In the genomic region with DNA sequence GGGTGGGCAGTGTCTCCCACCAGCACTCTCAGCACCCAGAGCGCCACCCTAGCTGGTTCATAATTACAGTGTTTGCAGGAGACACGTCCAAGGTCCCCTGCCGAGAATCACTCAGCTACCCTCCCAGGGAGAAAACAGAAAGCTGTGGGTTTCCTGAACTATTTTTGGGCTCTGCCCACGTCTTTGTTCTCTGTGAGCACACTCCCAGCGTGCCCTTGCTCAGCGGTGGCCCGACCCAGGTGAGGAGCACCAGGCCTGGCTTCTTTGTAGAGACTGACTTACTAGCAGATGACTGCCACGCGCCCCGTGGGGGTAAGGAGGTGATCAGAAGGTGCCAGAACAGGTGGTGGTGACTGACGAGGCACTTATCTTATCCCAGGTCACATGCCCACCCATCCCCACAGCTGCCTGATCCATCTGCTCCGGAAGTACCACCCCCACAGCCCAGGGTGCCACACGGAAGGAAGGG, we compare ENCODE assay signal across 9 mouse cellular contexts. TPM values are rescaled to one million over a fixed set of nuclear protein-coding genes. Genes with fewer than 3 reads are reported as not detected.
DNase-seq lines count a peak whose midpoint lies in the region; ATAC-seq and TF ChIP-seq lines count a peak whose summit lies in the region.
"Had no signal": no experiment of that assay in that cellular context is flagged by ENCODE, and none has a peak within 500 bp of the region (broad histone marks: within the 10 kb centered on the region; RNA-seq: fewer than 3 reads in every experiment).

No protein-coding gene starts in this region.

- no peaks in the 10 kb centered on the region for H3K9me3 ChIP-seq in CH12.LX (replicated peaks; ENCODE audit: low read length)
- H3K9me3 ChIP-seq: forebrain, embryonic 13.5 days; heart, embryonic 10.5 days had no signal

- ATAC-seq in hematopoietic stem cell, adult 5-6 weeks (replicated peaks in 1 of 2; ENCODE audit: insufficient read depth in 1 of 2, low FRiP score in 2 of 2, low TSS enrichment in 1 of 2, low read depth in 1 of 2, poor library complexity in 2 of 2, severe bottlenecking in 2 of 2), result peak; percentile 50 to 54
- ATAC-seq: forebrain, embryonic 13.5 days had no signal

- TF ChIP-seq POLR2A in CH12.LX (IDR thresholded peaks at IDR 0.05; ENCODE audit: low read depth, low read length), result no peak
- no peak for TF ChIP-seq POLR2A in thymus, adult 2 months (IDR thresholded peaks at IDR 0.05; ENCODE audit: control insufficient read depth, extremely low read depth, insufficient read depth, low read length, poor library complexity)

- H3K9ac ChIP-seq in CH12.LX (ENCODE audit: insufficient read depth, low read depth), result no peak overlapping the region
- H3K9ac ChIP-seq: forebrain, embryonic 13.5 days had no signal

- H3K4me2 ChIP-seq in CH12.LX (ENCODE audit: insufficient read depth, low read depth, poor library complexity, severe bottlenecking), result no peak overlapping the region
- H3K4me2 ChIP-seq: forebrain, embryonic 13.5 days had no signal

- 2% methylated on average over 13 of the region's 13 CpGs for WGBS in thymus, adult 2 months

- dilution Hi-C loops in CH12.LX (cut with MboI; ENCODE audit: extremely low pct_ligation_motif_present, extremely low pct_unique_long_range_greater_than_20kb, low sequenced_read_pairs), result no loop called here

- TF ChIP-seq EP300 in CH12.LX (IDR thresholded peaks at IDR 0.05; ENCODE audit: low read length), result no peak

- TF ChIP-seq CTCF in layer of hippocampus, adult 2 months (conservative IDR thresholded peaks at IDR 0.05), result no peak
- TF ChIP-seq CTCF in CH12.LX (conservative IDR thresholded peaks at IDR 0.05 in 1 of 2, IDR thresholded peaks at IDR 0.05 in 1 of 2; ENCODE audit: low read depth in 2 of 2, low read length in 2 of 2), result no peak
- 0 out of 2 replicates have a peak, but pooled peaks have one; percentile 24 for TF ChIP-seq CTCF in thymus, adult 2 months (IDR thresholded peaks at IDR 0.05; ENCODE audit: borderline replicate concordance, control insufficient read depth, extremely low read depth, insufficient read depth, low read length, poor library complexity)

- in situ Hi-C loops in CH12.LX (cut with MboI; ENCODE audit: low pct_ligation_motif_present, low pct_unique_long_range_greater_than_20kb, low sequenced_read_pairs), result no loop called here

- H3K27me3 ChIP-seq in CH12.LX (replicated peaks), result no peaks in the 10 kb centered on the region
- H3K27me3 ChIP-seq in thymus, adult 2 months (ENCODE audit: control insufficient read depth, insufficient read depth, low read length), result no peaks in the 10 kb centered on the region
- H3K27me3 ChIP-seq: forebrain, embryonic 13.5 days had no signal

- peak overlapping the region; percentile 91 for H3K27ac ChIP-seq in layer of hippocampus, adult 2 months
- no peak overlapping the region for H3K27ac ChIP-seq in CH12.LX (ENCODE audit: insufficient read depth, low read depth)
- no peak overlapping the region for H3K27ac ChIP-seq in thymus, adult 2 months (ENCODE audit: control insufficient read depth, insufficient read depth, low read length)
- H3K27ac ChIP-seq: forebrain, embryonic 13.5 days; heart, embryonic 10.5 days had no signal

- no peaks in the 10 kb centered on the region for H3K36me3 ChIP-seq in CH12.LX (replicated peaks in 1 of 2; ENCODE audit: control insufficient read depth in 1 of 2, insufficient read depth in 1 of 2, low read length in 1 of 2)
- H3K36me3 ChIP-seq in thymus, adult 2 months (ENCODE audit: control insufficient read depth, insufficient read depth, low read length), result no peaks in the 10 kb centered on the region
- H3K36me3 ChIP-seq: heart, embryonic 10.5 days had no signal

- peaks cover 13 to 31% of the 10 kb centered on the region in 2 experiments for H3K4me1 ChIP-seq in CH12.LX (ENCODE audit: control insufficient read depth in 1 of 2, insufficient read depth in 2 of 2)
- peaks cover 26% of the 10 kb centered on the region for H3K4me1 ChIP-seq in thymus, adult 2 months (replicated peaks; ENCODE audit: control insufficient read depth, insufficient read depth, low read length)

- TF ChIP-seq RAD21 in CH12.LX (IDR thresholded peaks at IDR 0.05; ENCODE audit: low read depth, low read length), result no peak

- H3K79me2 ChIP-seq in CH12.LX (replicated peaks; ENCODE audit: control insufficient read depth, extremely low read depth, insufficient read depth, poor library complexity, severe bottlenecking), result no peaks in the 10 kb centered on the region

- no peak overlapping the region for H3K4me3 ChIP-seq in layer of hippocampus, adult 2 months
- H3K4me3 ChIP-seq in CH12.LX (replicated peaks in 1 of 3; ENCODE audit: low read depth in 2 of 3, low read length in 2 of 3, poor library complexity in 1 of 3), result no peak overlapping the region
- H3K4me3 ChIP-seq in thymus, adult 2 months (ENCODE audit: control insufficient read depth, insufficient read depth, low read length), result no peak overlapping the region
- H3K4me3 ChIP-seq: forebrain, embryonic 13.5 days; heart, embryonic 10.5 days had no signal

- peak in 1 of 2 experiments; percentile 35 for DNase-seq in layer of hippocampus, adult 2 months (ENCODE audit: low spot score in 2 of 2)
- DNase-seq in layer of hippocampus, postnatal 10 days (ENCODE audit: low spot score in 2 of 2), result no peak
- DNase-seq in CH12.LX (ENCODE audit: extremely low read depth), result no peak
- DNase-seq in thymus, adult 2 months, result peak; percentile 31
- DNase-seq in kidney, postnatal 36 days, result no peak
- DNase-seq in adrenal gland, postnatal 36 days, result no peak

TF ChIP-seq in CH12.LX, 34 proteins besides CTCF, POLR2A, EP300 and RAD21:
- no peak for TF ChIP-seq ZNF384 (IDR thresholded peaks at IDR 0.05; ENCODE audit: low read depth, low read length)
- TF ChIP-seq BHLHE40 (IDR thresholded peaks at IDR 0.05; ENCODE audit: low read depth, low read length), result 0 out of 2 replicates have a peak, but pooled peaks have one; percentile 31
- no peak for TF ChIP-seq HCFC1 (IDR thresholded peaks at IDR 0.05; ENCODE audit: low read depth, low read length)
- no peak for TF ChIP-seq TCF12 (IDR thresholded peaks at IDR 0.05; ENCODE audit: low read depth, low read length)
- TF ChIP-seq ZMIZ1 (IDR thresholded peaks at IDR 0.05; ENCODE audit: low read depth, low read length), result no peak
- TF ChIP-seq IRF4 (IDR thresholded peaks at IDR 0.05; ENCODE audit: low read depth, low read length), result no peak
- no peak for TF ChIP-seq POLR2AphosphoS2 (IDR thresholded peaks at IDR 0.05; ENCODE audit: low read depth, low read length)
- TF ChIP-seq SMC3 (IDR thresholded peaks at IDR 0.05; ENCODE audit: low read depth, low read length), result no peak
- no peak for TF ChIP-seq UBTF (IDR thresholded peaks at IDR 0.05; ENCODE audit: low read depth, low read length)
- no peak for TF ChIP-seq USF1 (IDR thresholded peaks at IDR 0.05; ENCODE audit: low read depth, low read length)
- peak; percentile 45; the same call in 1 of the 2 replicates for TF ChIP-seq MEF2A (IDR thresholded peaks at IDR 0.05; ENCODE audit: borderline replicate concordance, low read depth, low read length)

RNA-seq across cellular contexts. Expression of gene Kcnb1, which starts 50.1 kb away (rescaled TPM):
- total RNA-seq in layer of hippocampus, adult 2 months (2021), result 100 to 1,000 TPM; 103 to 105 TPM
- total RNA-seq in layer of hippocampus, postnatal 10 days (2021), result 10 to 100 TPM; 57.1 to 59.2 TPM
- total RNA-seq in CH12.LX (2012; rRNA removed) (2.5 and 2.6 TPM in 2 replicates), CH12.LX (2014; rRNA removed) (5.0 and 5.1 TPM in 2 replicates)
- polyA plus RNA-seq in CH12.LX (2012; ENCODE audit: insufficient read length, low read depth), result 5.6 and 6.6 TPM in 2 replicates
- 1.4 and 2.6 TPM in 2 replicates for total RNA-seq in hematopoietic stem cell, adult 5-6 weeks (2017)
- polyA plus RNA-seq in thymus, adult 2 months (2012; rRNA removed), result 1.7 and 2.1 TPM in 2 replicates
- 10 to 100 TPM; 13.7 to 20.7 TPM for total RNA-seq in adrenal gland, postnatal 36 days (2021)
